Mouse (Mus musculus) cortical plate, adult 2 months (tissue): ENCODE data around the gene Rec114. TPM values are rescaled to one million over a fixed set of nuclear protein-coding genes. Genes with fewer than 3 reads are reported as not detected.
A peak's percentile ranks its signal among the peaks of the same experiment; 100 is the strongest.

Experiments
- H3K27ac ChIP-seq: fragments of 200-500 bp; 2 replicates; pipeline ENCODE4 v1.5.1; 2012; ENCODE audit warnings: low read length, control low read depth, inconsistent platforms; ENCODE audit not compliant: insufficient read depth
- H3K4me1 ChIP-seq: fragments of 200-500 bp; 2 replicates; pipeline ENCODE4 v1.6.1; 2011; ENCODE audit warnings: low read length; ENCODE audit not compliant: control insufficient read depth, insufficient read depth
- H3K4me3 ChIP-seq: fragments of 200-500 bp; 2 replicates; pipeline ENCODE4 v1.5.1; 2011; ENCODE audit warnings: mild to moderate bottlenecking, low read length, control low read depth; ENCODE audit not compliant: insufficient read depth
- CTCF ChIP-seq: fragments of 200-500 bp; IDR thresholded peaks from 2 replicates; pipeline ENCODE4 v1.5.1; 2011; ENCODE audit warnings: mild to moderate bottlenecking, control low read depth, low read length; ENCODE audit not compliant: insufficient read depth; ENCODE audit errors: extremely low read depth
- POLR2A ChIP-seq: fragments of 200-500 bp; IDR thresholded peaks from 2 replicates; pipeline ENCODE4 v1.6.1; 2011; ENCODE audit warnings: mild to moderate bottlenecking, low read length, control low read depth; ENCODE audit not compliant: insufficient read depth; ENCODE audit errors: extremely low read depth
- polyA plus RNA-seq: library from polyadenylated mRNA; depleted of rRNA; stranded (reverse); fragments of >200 nt; gene quantifications from 2 replicates; pipeline ENCODE4 v1.2.3, GENCODE M21; 2012

The Rec114 gene
- polyA plus RNA-seq, 1 experiment = 0.29 TPM

GRCm38 (mm10) chr9:58657735-58658512 lies 85.8 kb downstream of the Rec114 start:
- Histone ChIP-seq H3K4me3 (no peak overlapping the region), H3K27ac (no peak overlapping the region), H3K4me1 (no peaks in the 10 kb centered on the region)
- no peak for TF ChIP-seq POLR2A
- no peak for TF ChIP-seq CTCF

GRCm38 (mm10) chr9:58656824-58657223 lies 86.9 kb downstream of the Rec114 start:
- no peak overlapping the region for H3K27ac ChIP-seq
- no peak overlapping the region for H3K4me3 ChIP-seq
- no peak for TF ChIP-seq POLR2A
- no peak for TF ChIP-seq CTCF
- no peaks in the 10 kb centered on the region for H3K4me1 ChIP-seq

GRCm38 (mm10) chr9:58656396-58656795 lies 87.4 kb downstream of the Rec114 start:
- Histone ChIP-seq H3K4me3 (no peak overlapping the region), H3K4me1 (no peaks in the 10 kb centered on the region), H3K27ac (no peak overlapping the region)
- TF ChIP-seq POLR2A = no peak
- TF ChIP-seq CTCF = 0 out of 2 replicates have a peak, but pooled peaks have one; percentile 13

GRCm38 (mm10) chr9:58654494-58654893 lies 89.3 kb downstream of the Rec114 start:
- no peak overlapping the region for H3K4me3 ChIP-seq
- no peaks in the 10 kb centered on the region for H3K4me1 ChIP-seq
- H3K27ac ChIP-seq = no peak overlapping the region
- no peak for TF ChIP-seq CTCF
- TF ChIP-seq POLR2A = no peak

- no peak overlapping the region for H3K4me3 ChIP-seq
- H3K27ac ChIP-seq = no peak overlapping the region
- H3K4me1 ChIP-seq = peaks cover 2% of the 10 kb centered on the region; the same call in 1 of the 2 replicates
- no peak for TF ChIP-seq POLR2A
Measured at GRCm38 (mm10) chr9:58651993-58652392, 91.8 kb downstream of the Rec114 start.

GRCm38 (mm10) chr9:58649265-58649626 lies 94.5 kb downstream of the Rec114 start:
- H3K4me1 ChIP-seq = peaks cover 2% of the 10 kb centered on the region; the same call in 1 of the 2 replicates
- TF ChIP-seq POLR2A = no peak
- no peak for TF ChIP-seq CTCF
- H3K4me3 ChIP-seq = no peak overlapping the region
- no peak overlapping the region for H3K27ac ChIP-seq

GRCm38 (mm10) chr9:58648406-58649264 lies 95.1 kb downstream of the Rec114 start:
- H3K4me1 ChIP-seq = peaks cover 2% of the 10 kb centered on the region; the same call in 1 of the 2 replicates
- H3K4me3 ChIP-seq = no peak overlapping the region
- TF ChIP-seq POLR2A = no peak
- no peak overlapping the region for H3K27ac ChIP-seq

GRCm38 (mm10) chr9:58630441-58630840 lies 113.3 kb downstream of the Rec114 start:
- no peaks in the 10 kb centered on the region for H3K4me1 ChIP-seq
- H3K27ac ChIP-seq = no peak overlapping the region
- TF ChIP-seq CTCF (no peak), POLR2A (no peak)
- H3K4me3 ChIP-seq = no peak overlapping the region

GRCm38 (mm10) chr9:58627197-58627596 lies 116.6 kb downstream of the Rec114 start:
- TF ChIP-seq CTCF = no peak
- TF ChIP-seq POLR2A = no peak
- no peak overlapping the region for H3K4me3 ChIP-seq
- H3K4me1 ChIP-seq = no peaks in the 10 kb centered on the region
- no peak overlapping the region for H3K27ac ChIP-seq

- Histone ChIP-seq H3K4me3 (no peak overlapping the region), H3K27ac (no peak overlapping the region), H3K4me1 (peaks cover 7% of the 10 kb centered on the region)
- TF ChIP-seq CTCF (no peak), POLR2A (no peak)
Measured at GRCm38 (mm10) chr9:58623009-58623408, 120.8 kb downstream of the Rec114 start.
